Mouse (Mus musculus) midbrain, postnatal 0 days (tissue): ENCODE data around the gene Ssxb1. TPM values are rescaled to one million over a fixed set of nuclear protein-coding genes. Genes with fewer than 3 reads are reported as not detected.
"Not testable (repeated sequence)": the region's sequence is repeated elsewhere in the genome, so short reads cannot be mapped to it uniquely, and the experiment has no call there.

Experiments used
- ATAC-seq: fragments of 200-750 bp; cut with Nextera tagmentation; 2 replicates; pipeline ENCODE4 v1.8.0; 2017; ENCODE audit warnings: moderate number of reproducible peaks, mild to moderate bottlenecking, moderate TSS enrichment, moderate library complexity; ENCODE audit not compliant: low FRiP score
- DNase-seq: peaks from one replicate; pipeline ENCODE4 v3.0.0-alpha.2; 2015; ENCODE audit warnings: low spot score
- H3K27ac ChIP-seq: fragments of 300-500 bp; sonication (generic); 2 replicates; pipeline ENCODE4 v1.5.1; 2014; ENCODE audit warnings: low read depth, mild to moderate bottlenecking, low read length, mixed read lengths
- H3K27me3 ChIP-seq: fragments of 300-500 bp; sonication (generic); 2 replicates; pipeline ENCODE4 v1.6.1; 2014; ENCODE audit warnings: low read length, control low read depth, mixed read lengths; ENCODE audit not compliant: insufficient read depth
- H3K36me3 ChIP-seq: fragments of 300-500 bp; sonication (generic); 2 replicates; pipeline ENCODE4 v1.6.1; 2014; ENCODE audit warnings: low read length, control low read depth, mixed read lengths; ENCODE audit not compliant: insufficient read depth
- H3K4me1 ChIP-seq: fragments of 300-500 bp; sonication (generic); 2 replicates; pipeline ENCODE4 v1.6.1; 2014; ENCODE audit warnings: mild to moderate bottlenecking, control low read depth, antibody characterized with exemption, low read length, mixed read lengths; ENCODE audit not compliant: insufficient read depth
- H3K4me2 ChIP-seq: fragments of 300-500 bp; sonication (generic); 2 replicates; pipeline ENCODE4 v1.6.1; 2014; ENCODE audit warnings: low read depth, mild to moderate bottlenecking, low read length, mixed read lengths; ENCODE audit not compliant: poor library complexity, severe bottlenecking
- H3K4me3 ChIP-seq: fragments of 300-500 bp; sonication (generic); 2 replicates; pipeline ENCODE4 v1.5.1; 2014; ENCODE audit warnings: low read depth, mild to moderate bottlenecking, low read length, moderate library complexity
- H3K9ac ChIP-seq: fragments of 300-500 bp; sonication (generic); replicated peaks from 2 replicates; pipeline ENCODE4 v1.6.1; 2014; ENCODE audit warnings: mild to moderate bottlenecking, low read length, moderate library complexity, mixed read lengths; ENCODE audit not compliant: poor library complexity, severe bottlenecking
- H3K9me3 ChIP-seq: fragments of 300-500 bp; sonication (generic); 2 replicates; pipeline ENCODE4 v1.6.1; 2016; ENCODE audit warnings: low read length, control low read depth
- WGBS: fragments of 180-500 bp; shearing (Covaris S2); extraction: QIAGEN DNeasy Blood & Tissue Kit; methylation state at CpG from one replicate; pipeline ENCODE4 v1.1.7; 2014; 5-methylcytosine and 5-hydroxymethylcytosine counted together
- polyA plus RNA-seq: library from polyadenylated mRNA; unstranded; fragments of >200 nt; fragmentation: Nextera tagmentation; extraction: Ambion mirVana; gene quantifications from 2 replicates; pipeline ENCODE4 v1.2.1, GENCODE M21; 2015
- total RNA-seq: library from RNA; depleted of rRNA; stranded (reverse); fragments of >200 nt; gene quantifications from 2 replicates; pipeline ENCODE4 v1.2.3, GENCODE M21; 2014; rRNA removed

The Ssxb1 gene
- total RNA-seq = not detected in 2 replicates
- not detected in 2 replicates for polyA plus RNA-seq

DNA sequence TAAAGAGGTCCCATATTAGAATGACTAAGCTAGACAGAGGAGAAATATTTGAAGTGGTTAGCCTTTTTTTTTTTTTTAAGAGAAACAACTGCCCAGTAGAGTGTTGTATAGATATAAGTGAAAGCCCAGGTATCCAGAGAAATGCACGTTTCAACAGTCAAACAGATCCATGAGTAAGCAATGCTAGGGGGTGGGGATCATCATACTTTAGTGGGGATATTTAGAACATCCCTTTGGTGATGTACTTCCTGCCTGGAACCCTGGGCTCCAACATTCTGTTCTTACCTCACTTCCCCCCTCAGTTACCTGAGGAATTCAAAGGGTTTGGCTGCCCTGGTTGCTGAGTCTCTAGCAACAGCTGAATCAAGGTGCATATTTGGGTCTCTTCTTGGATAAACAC is at the start of gene Ssxb1:
Gene Ssxb1, plus strand, starts transcription at position 301 of the 400 bp plus-strand sequence.
- not testable (repeated sequence) for H3K36me3 ChIP-seq, H3K27me3 ChIP-seq, H3K4me3 ChIP-seq, H3K4me2 ChIP-seq, DNase-seq, ATAC-seq, H3K9ac ChIP-seq, H3K4me1 ChIP-seq, H3K27ac ChIP-seq, H3K9me3 ChIP-seq
- 24% methylated on average over 1 of the region's 1 CpGs for WGBS

DNA sequence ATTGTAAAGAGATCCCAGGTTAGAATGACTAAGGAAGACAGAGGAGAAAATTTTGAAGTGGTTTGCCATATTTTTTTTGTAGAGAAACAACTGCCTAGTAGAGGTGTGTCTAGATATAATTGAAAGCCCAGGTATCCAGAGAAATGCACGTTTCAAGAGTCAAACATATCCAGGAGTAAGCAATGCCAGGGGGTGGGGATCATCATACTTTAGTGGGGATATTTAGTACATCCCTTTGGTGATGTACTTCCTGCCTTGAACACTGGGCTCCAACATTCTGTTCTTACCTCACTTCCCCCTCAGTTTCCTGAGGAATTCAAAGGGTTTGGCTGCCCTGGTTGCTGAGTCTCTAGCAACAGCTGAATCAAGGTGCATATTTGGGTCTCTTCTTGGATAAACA is 46.4 kb upstream of the Ssxb1 start, which contains the start of gene Ssxb9:
Gene Ssxb9, plus strand, starts transcription at position 301 of the 400 bp plus-strand sequence.
- ATAC-seq, H3K4me2 ChIP-seq, H3K9me3 ChIP-seq, H3K4me1 ChIP-seq, H3K27me3 ChIP-seq, H3K36me3 ChIP-seq, H3K9ac ChIP-seq, H3K27ac ChIP-seq, H3K4me3 ChIP-seq, DNase-seq: not testable (repeated sequence)
- WGBS = 28% methylated on average over 1 of the region's 1 CpGs

DNA sequence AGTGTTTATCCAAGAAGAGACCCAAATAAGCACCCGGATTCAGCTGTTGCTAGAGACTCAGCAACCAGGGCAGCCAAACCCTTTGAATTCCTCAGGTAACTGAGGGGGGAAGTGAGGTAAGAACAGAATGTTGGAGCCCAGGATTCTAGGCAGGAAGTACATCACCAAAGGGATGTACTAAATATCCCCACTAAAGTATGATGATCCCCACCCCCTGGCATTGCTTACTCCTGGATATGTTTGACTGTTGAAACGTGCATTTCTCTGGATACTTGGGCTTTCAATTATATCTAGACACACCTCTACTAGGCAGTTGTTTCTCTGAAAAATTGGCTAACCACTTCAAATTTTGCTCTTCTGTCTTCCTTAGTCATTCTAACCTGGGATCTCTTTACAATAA is 48.5 kb downstream of the Ssxb1 start, which contains the start of gene Ssxb2:
Gene Ssxb2, minus strand, starts transcription at position 101 of the 400 bp plus-strand sequence.
- WGBS = 57% methylated on average over 2 of the region's 2 CpGs
- H3K9me3 ChIP-seq, H3K4me1 ChIP-seq, H3K4me3 ChIP-seq, H3K27me3 ChIP-seq, DNase-seq, H3K9ac ChIP-seq, ATAC-seq, H3K36me3 ChIP-seq, H3K27ac ChIP-seq, H3K4me2 ChIP-seq: not testable (repeated sequence)

Other genes with a start within 250 kb of the Ssxb1 start
- gene Tbc1d25, start 237.1 kb upstream of the Ssxb1 start, total RNA-seq = 21.2 and 24.7 TPM in 2 replicates
- gene Tbc1d25, start 237.1 kb upstream of the Ssxb1 start, polyA plus RNA-seq = 17.6 and 20.7 TPM in 2 replicates
- 24.7 and 26.6 TPM in 2 replicates for gene Ebp, start 219.8 kb upstream of the Ssxb1 start, total RNA-seq
- gene Ebp, start 219.8 kb upstream of the Ssxb1 start, polyA plus RNA-seq = 22.9 and 26.9 TPM in 2 replicates
- 59.9 and 68.0 TPM in 2 replicates for gene Porcn, start 206.8 kb upstream of the Ssxb1 start, total RNA-seq
- gene Porcn, start 206.8 kb upstream of the Ssxb1 start, polyA plus RNA-seq = 42.3 and 44.4 TPM in 2 replicates
- 39.6 and 39.9 TPM in 2 replicates for gene Ftsj1, start 160.9 kb upstream of the Ssxb1 start, total RNA-seq
- 35.4 and 39.9 TPM in 2 replicates for gene Ftsj1, start 160.9 kb upstream of the Ssxb1 start, polyA plus RNA-seq
- 14.4 and 22.4 TPM in 2 replicates for gene Slc38a5, start 142.2 kb upstream of the Ssxb1 start, total RNA-seq
- 17.1 and 17.5 TPM in 2 replicates for gene Slc38a5, start 142.2 kb upstream of the Ssxb1 start, polyA plus RNA-seq
- not detected in 2 replicates for gene Ssxb10, start 85.9 kb upstream of the Ssxb1 start, total RNA-seq
- not detected in 2 replicates for gene Ssxb10, start 85.9 kb upstream of the Ssxb1 start, polyA plus RNA-seq
- gene Ssxb9, start 46.3 kb upstream of the Ssxb1 start, total RNA-seq = not detected in 2 replicates
- not detected in 2 replicates for gene Ssxb9, start 46.3 kb upstream of the Ssxb1 start, polyA plus RNA-seq
- not detected in 2 replicates for gene Ssxb2, start 48.4 kb downstream of the Ssxb1 start, total RNA-seq
- not detected in 2 replicates for gene Ssxb2, start 48.4 kb downstream of the Ssxb1 start, polyA plus RNA-seq
- not detected in 2 replicates for gene Gm14459, start 111.6 kb downstream of the Ssxb1 start, total RNA-seq
- gene Gm14459, start 111.6 kb downstream of the Ssxb1 start, polyA plus RNA-seq = not detected in 2 replicates
- not detected in 2 replicates for gene Ssxb6, start 134.9 kb downstream of the Ssxb1 start, total RNA-seq
- gene Ssxb6, start 134.9 kb downstream of the Ssxb1 start, polyA plus RNA-seq = not detected in 2 replicates
- gene Ssxb3, start 178.5 kb downstream of the Ssxb1 start, total RNA-seq = not detected in 2 replicates
- gene Ssxb3, start 178.5 kb downstream of the Ssxb1 start, polyA plus RNA-seq = not detected in 2 replicates